Mouse (Mus musculus) midbrain, embryonic 11.5 days (tissue): ENCODE results near the gene Efcab7. TPM values are rescaled to one million over a fixed set of nuclear protein-coding genes. Genes with fewer than 3 reads are reported as not detected.

Experiments used
- ATAC-seq: fragments of 200-750 bp; cut with Nextera tagmentation; 2 replicates; pipeline ENCODE4 v1.8.0; 2017; ENCODE audit warnings: moderate TSS enrichment, moderate library complexity; ENCODE audit not compliant: low FRiP score
- DNase-seq: peaks from one replicate; pipeline ENCODE4 v3.0.0; 2015; ENCODE audit warnings: low spot score; ENCODE audit errors: missing footprints
- H3K27ac ChIP-seq: fragments of 300-500 bp; sonication (generic); 2 replicates; pipeline ENCODE4 v1.5.1; 2014; ENCODE audit warnings: low read depth, low read length
- H3K27me3 ChIP-seq: fragments of 300-500 bp; sonication (generic); 2 replicates; pipeline ENCODE4 v1.6.1; 2014; ENCODE audit warnings: mild to moderate bottlenecking, low read length, moderate library complexity, mixed read lengths; ENCODE audit not compliant: control insufficient read depth, insufficient read depth
- H3K36me3 ChIP-seq: fragments of 300-500 bp; sonication (generic); 2 replicates; pipeline ENCODE4 v1.6.1; 2014; ENCODE audit warnings: mild to moderate bottlenecking, low read length, moderate library complexity, mixed read lengths; ENCODE audit not compliant: control insufficient read depth, insufficient read depth
- H3K4me1 ChIP-seq: fragments of 300-500 bp; sonication (generic); 2 replicates; pipeline ENCODE4 v1.6.1; 2014; ENCODE audit warnings: low read length; ENCODE audit not compliant: control insufficient read depth, insufficient read depth
- H3K4me2 ChIP-seq: fragments of 300-500 bp; sonication (generic); 2 replicates; pipeline ENCODE4 v1.6.1; 2014; ENCODE audit warnings: mild to moderate bottlenecking, moderate library complexity
- H3K4me3 ChIP-seq: fragments of 300-500 bp; sonication (generic); 2 replicates; pipeline ENCODE4 v1.5.1; 2014; ENCODE audit warnings: low read depth, low read length
- H3K9ac ChIP-seq: fragments of 300-500 bp; sonication (generic); 2 replicates; pipeline ENCODE4 v1.6.1; 2014; ENCODE audit warnings: low read length
- H3K9me3 ChIP-seq: fragments of 300-500 bp; sonication (generic); 2 replicates; pipeline ENCODE4 v1.6.1; 2016; ENCODE audit warnings: low read length; ENCODE audit not compliant: control insufficient read depth
- WGBS: fragments of 180-500 bp; shearing (Covaris S2); extraction: QIAGEN DNeasy Blood & Tissue Kit; methylation state at CpG from one replicate; pipeline ENCODE4 v1.1.7; 2014; 5-methylcytosine and 5-hydroxymethylcytosine counted together
- polyA plus RNA-seq: library from polyadenylated mRNA; unstranded; fragments of >200 nt; fragmentation: Nextera tagmentation; extraction: Ambion mirVana; gene quantifications from 2 replicates; pipeline ENCODE4 v1.2.1, GENCODE M21; 2014

Gene Efcab7
- polyA plus RNA-seq, 1 experiment from 2014 or later: 29.7 TPM

DNA sequence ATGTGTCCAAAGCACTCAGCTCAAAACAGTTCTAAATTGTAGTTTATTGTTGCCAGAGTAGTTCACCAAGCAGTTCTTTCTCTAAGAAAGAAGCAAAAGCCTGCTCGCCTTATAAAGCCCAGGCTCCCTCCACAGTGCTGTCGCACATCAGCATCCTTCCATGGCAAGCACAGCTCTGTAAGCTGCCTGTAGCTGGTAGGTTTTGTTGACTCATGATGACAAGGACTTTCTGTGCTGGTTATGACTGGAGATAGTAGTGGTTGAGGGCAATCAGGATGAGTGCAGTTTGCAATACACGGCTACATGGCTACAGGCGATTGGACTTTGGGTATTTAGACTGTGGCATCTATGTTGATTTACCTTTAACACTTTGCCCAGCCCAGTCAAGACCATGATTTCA is 97.4 kb downstream of the Efcab7 start:
- Histone ChIP-seq H3K9me3 (no peaks in the 10 kb centered on the region), H3K4me2 (no peak overlapping the region), H3K9ac (no peak overlapping the region), H3K27me3 (no peaks in the 10 kb centered on the region), H3K4me1 (peaks cover 5% of the 10 kb centered on the region; the same call in 1 of the 2 replicates), H3K36me3 (no peaks in the 10 kb centered on the region), H3K27ac (no peak overlapping the region), H3K4me3 (no peak overlapping the region)
- ATAC-seq (no peak), DNase-seq (no peak)
- 89% methylated on average over 4 of the region's 4 CpGs for WGBS

DNA sequence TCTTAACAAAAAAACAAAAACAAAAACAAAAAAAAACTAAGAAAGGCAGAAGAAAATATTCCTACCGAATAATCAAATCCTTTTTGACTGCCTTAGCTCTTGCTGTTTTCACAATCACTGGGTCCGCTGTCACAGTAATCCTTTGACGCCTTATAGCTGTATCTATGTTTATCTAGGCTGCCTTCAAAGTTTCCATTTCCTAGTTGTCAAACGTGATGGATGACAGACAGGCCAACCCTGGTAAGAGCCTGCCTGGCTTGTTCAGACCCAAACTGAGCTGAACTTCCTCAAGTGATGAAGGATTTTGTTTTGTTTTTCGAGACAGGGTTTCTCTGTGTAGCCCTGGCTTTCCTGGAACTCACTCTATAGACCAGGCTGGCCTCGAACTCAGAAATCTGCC is 99.5 kb downstream of the Efcab7 start:
- DNase-seq (no peak), ATAC-seq (no peak)
- no peak overlapping the region for H3K4me2 ChIP-seq
- WGBS: 84% methylated on average over 6 of the region's 6 CpGs
- H3K27me3 ChIP-seq: no peaks in the 10 kb centered on the region
- peaks cover 5% of the 10 kb centered on the region; the same call in 1 of the 2 replicates for H3K4me1 ChIP-seq
- no peak overlapping the region for H3K9ac ChIP-seq
- no peaks in the 10 kb centered on the region for H3K36me3 ChIP-seq
- no peak overlapping the region for H3K27ac ChIP-seq
- no peak overlapping the region for H3K4me3 ChIP-seq
- no peaks in the 10 kb centered on the region for H3K9me3 ChIP-seq

DNA sequence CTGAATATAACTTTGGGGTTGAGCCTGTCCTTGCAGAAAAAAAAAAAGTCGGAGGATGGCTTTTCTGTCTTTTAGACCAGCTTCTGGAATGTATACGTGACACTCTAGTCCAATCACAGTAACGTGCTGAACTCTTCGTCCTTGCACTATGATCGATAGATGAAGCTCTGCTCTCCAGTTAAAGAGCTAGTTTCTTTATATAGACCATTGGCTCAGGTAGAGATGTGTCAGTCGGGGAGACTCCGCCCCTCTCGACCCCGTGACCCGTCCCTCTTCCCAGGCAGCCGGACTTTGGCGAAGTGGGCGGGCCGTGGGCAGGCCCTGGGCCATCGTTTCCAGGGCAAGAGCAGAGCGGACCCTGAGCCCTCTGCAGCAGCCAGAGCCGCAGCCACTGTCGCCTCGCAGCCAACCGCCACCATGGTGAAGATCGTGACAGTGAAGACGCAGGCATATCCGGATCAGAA is 100.2 kb downstream of the Efcab7 start, which contains the start of gene Pgm1:
Pgm1 (plus strand) TSS at position 266 of the 464 bp plus-strand sequence.
- Histone ChIP-seq H3K36me3 (no peaks in the 10 kb centered on the region), H3K27me3 (no peaks in the 10 kb centered on the region), H3K9me3 (no peaks in the 10 kb centered on the region), H3K27ac (peak within 1 kb of the TSS; percentile 58), H3K4me2 (peak within 1 kb of the TSS; percentile 78), H3K4me1 (peaks cover 5% of the 10 kb centered on the region; the same call in 1 of the 2 replicates), H3K9ac (peak within 1 kb of the TSS; percentile 71), H3K4me3 (peak within 1 kb of the TSS; percentile 53)
- 6% methylated on average over 23 of the region's 23 CpGs for WGBS
- DNase-seq: no peak
- peak; percentile 92 for ATAC-seq

DNA sequence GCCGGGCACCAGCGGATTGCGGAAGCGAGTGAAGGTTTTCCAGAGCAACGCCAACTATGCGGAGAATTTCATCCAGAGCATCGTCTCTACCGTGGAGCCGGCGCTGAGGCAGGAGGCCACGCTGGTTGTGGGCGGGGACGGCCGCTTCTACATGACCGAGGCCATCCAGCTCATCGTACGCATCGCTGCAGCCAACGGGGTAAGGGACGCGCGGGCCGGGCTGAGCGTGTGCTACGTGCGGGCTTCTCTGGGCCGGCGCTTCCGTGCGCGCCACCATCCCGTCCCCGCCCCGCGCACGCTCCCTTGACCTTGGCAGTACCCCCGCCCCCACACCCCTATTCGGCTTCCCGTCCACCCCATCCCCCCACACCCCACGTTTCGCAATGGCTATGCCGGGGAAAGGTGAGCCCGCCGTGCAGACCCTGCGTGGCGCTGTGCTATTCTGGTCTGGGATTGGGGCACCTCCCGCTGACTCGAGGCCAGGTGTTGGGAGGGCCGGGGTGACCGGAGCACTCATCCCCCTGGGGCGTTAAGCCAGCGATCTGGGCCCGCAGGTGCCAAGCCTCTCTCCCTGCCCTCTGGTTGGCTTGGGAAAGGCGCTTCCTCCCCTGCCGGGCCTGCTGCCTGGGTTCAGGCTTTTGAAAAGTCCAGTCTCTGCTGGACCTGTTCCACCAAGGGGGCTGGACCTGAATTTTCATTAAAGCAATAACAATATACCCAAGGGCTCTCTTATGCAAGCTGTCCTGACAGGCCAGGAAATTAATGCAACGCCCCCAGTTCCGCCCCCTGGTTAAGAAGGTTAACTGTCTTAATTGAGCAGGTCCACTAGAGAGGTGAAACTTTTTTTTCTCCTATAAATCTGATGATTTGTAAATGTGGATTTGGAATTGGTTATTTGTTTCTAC is 100.9 kb downstream of the Efcab7 start, which contains the start of gene Itgb3bp:
Itgb3bp (minus strand) TSS at position 201 of the 905 bp plus-strand sequence.
- Histone ChIP-seq H3K36me3 (no peaks in the 10 kb centered on the region), H3K27me3 (no peaks in the 10 kb centered on the region), H3K9me3 (no peaks in the 10 kb centered on the region), H3K4me2 (peak within 1 kb of the TSS; percentile 78), H3K4me3 (peak within 1 kb of the TSS; percentile 53), H3K4me1 (peaks cover 5% of the 10 kb centered on the region; the same call in 1 of the 2 replicates), H3K9ac (peak within 1 kb of the TSS; percentile 71), H3K27ac (peak within 1 kb of the TSS; percentile 58)
- WGBS: under 1% methylated on average over 57 of the region's 57 CpGs
- ATAC-seq (peak; percentile 94), DNase-seq (peak; percentile 98)

DNA sequence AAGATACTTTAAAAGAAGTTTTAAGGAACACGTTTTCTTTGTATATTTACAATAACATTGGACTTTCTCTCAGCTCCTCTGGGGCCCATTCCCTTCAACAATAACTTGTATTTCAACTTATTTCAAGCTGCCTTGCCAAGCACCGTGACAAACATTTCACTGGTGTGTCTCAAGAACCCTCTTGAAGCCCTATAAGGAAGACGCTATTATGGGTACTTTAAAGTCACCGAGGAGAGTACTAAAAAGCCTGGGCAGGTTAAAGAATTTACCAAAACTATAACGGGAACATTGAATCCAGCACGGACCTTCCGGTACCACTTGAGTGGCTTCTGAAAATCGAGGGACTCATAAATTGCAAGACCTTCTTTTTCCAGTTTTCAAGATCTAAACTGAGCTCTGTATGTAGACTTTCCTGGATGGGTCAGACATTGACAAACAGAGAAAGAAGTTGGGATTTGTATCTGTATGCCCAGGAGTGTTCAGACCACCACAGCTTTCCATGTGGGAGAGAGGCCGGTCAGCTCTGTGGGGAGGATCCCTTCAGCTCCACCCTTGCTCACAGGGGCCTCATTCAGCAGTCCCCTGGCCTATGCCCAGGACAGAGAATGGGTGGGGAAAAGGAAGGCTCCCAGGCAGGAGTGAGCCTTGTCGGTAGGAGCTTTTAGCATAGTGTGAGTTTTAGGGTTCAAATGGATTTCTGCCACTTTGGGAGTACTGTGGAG is 101.7 kb downstream of the Efcab7 start:
- peaks cover 5% of the 10 kb centered on the region; the same call in 1 of the 2 replicates for H3K4me1 ChIP-seq
- H3K27ac ChIP-seq: no peak overlapping the region
- H3K9me3 ChIP-seq: no peaks in the 10 kb centered on the region
- H3K9ac ChIP-seq: no peak overlapping the region
- DNase-seq (no peak), ATAC-seq (no peak)
- no peaks in the 10 kb centered on the region for H3K27me3 ChIP-seq
- 51% methylated on average over 10 of the region's 10 CpGs for WGBS
- no peaks in the 10 kb centered on the region for H3K36me3 ChIP-seq
- no peak overlapping the region; the same call in 1 of the 2 replicates for H3K4me3 ChIP-seq
- H3K4me2 ChIP-seq: peak overlapping the region; percentile 78

DNA sequence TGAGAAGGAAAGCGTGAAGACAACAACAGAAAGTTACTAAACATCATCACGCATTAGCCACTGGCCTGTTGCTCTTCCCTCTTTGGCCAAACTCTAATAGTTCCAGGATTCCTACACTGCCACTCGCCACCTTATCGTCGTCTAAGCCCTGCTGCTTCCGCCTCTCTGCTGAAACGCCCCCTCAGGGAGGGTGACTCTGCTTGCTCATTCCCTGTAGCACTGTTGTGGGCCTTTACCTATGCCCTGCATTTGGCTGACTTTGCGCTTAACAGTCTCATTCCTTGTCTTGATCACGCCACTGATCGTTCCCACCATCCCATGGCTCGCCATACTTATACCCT is 102.2 kb downstream of the Efcab7 start:
- DNase-seq (no peak), ATAC-seq (no peak)
- Histone ChIP-seq H3K9ac (no peak overlapping the region), H3K4me3 (no peak overlapping the region), H3K27me3 (no peaks in the 10 kb centered on the region), H3K9me3 (no peaks in the 10 kb centered on the region), H3K4me2 (no peak overlapping the region), H3K36me3 (no peaks in the 10 kb centered on the region), H3K4me1 (peaks cover 5% of the 10 kb centered on the region; the same call in 1 of the 2 replicates), H3K27ac (no peak overlapping the region)
- 64% methylated on average over 11 of the region's 11 CpGs for WGBS

DNA sequence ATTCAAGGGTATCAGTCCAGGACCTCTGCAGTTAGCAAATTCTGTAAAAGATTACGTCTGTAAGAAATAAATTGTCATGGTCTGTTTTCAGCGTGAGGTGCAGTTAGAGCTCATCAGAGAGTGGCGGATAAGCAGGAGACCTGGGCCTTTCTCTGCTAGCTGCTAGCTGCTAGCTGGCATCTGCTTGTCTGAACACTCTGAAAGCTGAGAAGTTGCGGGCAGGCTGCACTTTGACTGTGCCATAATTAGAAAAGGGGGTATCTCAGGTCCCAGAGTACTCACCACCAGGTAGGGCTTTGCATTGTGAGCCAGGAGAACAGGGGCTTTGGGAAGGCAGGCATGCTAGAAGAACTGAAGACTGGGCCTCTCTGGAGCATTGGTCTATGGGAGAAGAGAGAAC is 102.8 kb downstream of the Efcab7 start:
- no peak overlapping the region for H3K4me2 ChIP-seq
- peaks cover 5% of the 10 kb centered on the region; the same call in 1 of the 2 replicates for H3K4me1 ChIP-seq
- H3K27me3 ChIP-seq: no peaks in the 10 kb centered on the region
- no peak overlapping the region for H3K4me3 ChIP-seq
- H3K9ac ChIP-seq: no peak overlapping the region
- 88% methylated on average over 4 of the region's 4 CpGs for WGBS
- H3K36me3 ChIP-seq: no peaks in the 10 kb centered on the region
- H3K27ac ChIP-seq: no peak overlapping the region
- no peak for ATAC-seq
- no peak for DNase-seq
- H3K9me3 ChIP-seq: no peaks in the 10 kb centered on the region

DNA sequence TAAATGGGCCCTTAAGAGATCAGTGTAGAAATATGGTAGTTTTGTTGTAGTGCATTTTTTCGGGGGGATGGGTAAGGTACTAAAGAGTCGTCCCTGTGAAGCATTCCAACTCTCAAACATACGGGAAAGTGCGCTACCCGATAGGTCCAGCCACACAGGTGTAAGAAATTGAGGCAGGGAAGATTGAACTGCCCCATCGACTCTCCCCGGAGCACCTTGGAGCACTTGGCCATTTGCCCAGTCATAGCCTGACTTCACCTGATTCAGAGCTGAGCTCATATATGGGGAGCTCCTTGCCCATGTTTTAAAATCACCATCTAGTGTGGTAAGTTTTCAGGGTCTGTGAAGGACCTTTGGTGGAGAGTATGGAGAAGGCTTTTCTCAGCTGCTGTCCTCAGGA is 105.9 kb downstream of the Efcab7 start:
- no peak overlapping the region for H3K9ac ChIP-seq
- H3K27ac ChIP-seq: no peak overlapping the region
- no peaks in the 10 kb centered on the region for H3K27me3 ChIP-seq
- H3K4me3 ChIP-seq: no peak overlapping the region
- no peaks in the 10 kb centered on the region for H3K9me3 ChIP-seq
- peaks cover 5% of the 10 kb centered on the region; the same call in 1 of the 2 replicates for H3K4me1 ChIP-seq
- H3K36me3 ChIP-seq: no peaks in the 10 kb centered on the region
- 93% methylated on average over 7 of the region's 7 CpGs for WGBS
- no peak overlapping the region for H3K4me2 ChIP-seq
- DNase-seq (no peak), ATAC-seq (no peak)

DNA sequence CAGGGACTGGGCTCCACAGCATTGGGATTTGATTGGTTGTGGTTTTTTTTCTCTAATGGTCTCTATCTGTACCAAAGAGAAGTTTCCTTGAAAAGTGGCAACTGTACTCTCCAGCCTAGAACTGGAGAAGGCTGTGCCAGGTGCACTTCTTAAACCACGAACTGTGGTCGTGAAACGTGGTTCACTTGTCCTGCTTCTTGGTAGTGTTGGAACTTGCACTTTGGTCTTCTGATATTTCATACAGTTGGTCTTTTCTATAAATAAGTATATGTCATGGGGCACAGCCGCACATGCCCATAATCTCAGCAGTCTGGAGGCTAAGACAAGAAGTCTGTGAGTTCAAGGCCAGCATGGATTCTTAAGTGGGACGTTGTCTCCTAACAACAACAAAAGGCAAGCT is 107.3 kb downstream of the Efcab7 start:
- no peak overlapping the region for H3K4me2 ChIP-seq
- 93% methylated on average over 5 of the region's 5 CpGs for WGBS

More for the DNA sequence above, 107.3 kb downstream of the Efcab7 start:
- Histone ChIP-seq H3K4me3 (no peak overlapping the region), H3K27ac (no peak overlapping the region), H3K4me1 (no peaks in the 10 kb centered on the region), H3K9me3 (no peaks in the 10 kb centered on the region), H3K27me3 (no peaks in the 10 kb centered on the region), H3K9ac (no peak overlapping the region), H3K36me3 (no peaks in the 10 kb centered on the region)
- DNase-seq (no peak), ATAC-seq (no peak)
